Mouse (Mus musculus) erythroid progenitor cell, adult 5-6 weeks (primary cell): ENCODE results near the gene Nfatc2. TPM values are rescaled to one million over a fixed set of nuclear protein-coding genes. Genes with fewer than 3 reads are reported as not detected.

Experiments
- ATAC-seq: replicated peaks from 2 replicates; pipeline ENCODE4 v1.8.0; 2016; ENCODE audit warnings: moderate number of reproducible peaks, mild to moderate bottlenecking, moderate TSS enrichment, inconsistent platforms; ENCODE audit not compliant: poor library complexity, low FRiP score, severe bottlenecking
- total RNA-seq, 2 experiments: library from RNA; stranded (forward) in 1 of 2; stranded (reverse) in 1 of 2; fragments of 150-400 nt in 1 of 2; fragments of 186-747, 209-891 nt in 1 of 2; gene quantifications; 2 replicates each; pipeline versions ENCODE4 v1.2.3 to v1.2.4; 2015 to 2017; ENCODE audit warnings: low replicate concordance in 2 of 2

The Nfatc2 gene
- total RNA-seq (2015; ENCODE audit: low replicate concordance) (2.5 and 3.8 TPM in 2 replicates), total RNA-seq (2017; ENCODE audit: low replicate concordance) (0.13 and 0.61 TPM in 2 replicates)

- no peak for ATAC-seq
Observed at GRCm38 (mm10) chr2:168601491-168602386, at the start of gene Nfatc2. Gene Nfatc2 (minus strand): TSS chr2:168601657.

- no peak for ATAC-seq
Observed at GRCm38 (mm10) chr2:168648171-168648570, 46.7 kb upstream of the Nfatc2 start.

- no peak for ATAC-seq
Observed at GRCm38 (mm10) chr2:168644855-168645254, 43.4 kb upstream of the Nfatc2 start.

GRCm38 (mm10) chr2:168643524-168644177 is 42.2 kb upstream of the Nfatc2 start:
- ATAC-seq, result no peak

GRCm38 (mm10) chr2:168642187-168642586 is 40.7 kb upstream of the Nfatc2 start:
- ATAC-seq, result no peak

- no peak for ATAC-seq
Observed at GRCm38 (mm10) chr2:168640460-168640859, 39.0 kb upstream of the Nfatc2 start.

GRCm38 (mm10) chr2:168634881-168635280 is 33.4 kb upstream of the Nfatc2 start:
- no peak for ATAC-seq

- ATAC-seq, result no peak
Observed at GRCm38 (mm10) chr2:168633301-168633816, 31.9 kb upstream of the Nfatc2 start.

- no peak for ATAC-seq
Observed at GRCm38 (mm10) chr2:168632543-168632942, 31.1 kb upstream of the Nfatc2 start.

GRCm38 (mm10) chr2:168628787-168629186 is 27.3 kb upstream of the Nfatc2 start:
- ATAC-seq, result no peak

GRCm38 (mm10) chr2:168627829-168628770 is 26.6 kb upstream of the Nfatc2 start:
- ATAC-seq, result no peak

GRCm38 (mm10) chr2:168626385-168626784 is 24.9 kb upstream of the Nfatc2 start:
- ATAC-seq, result no peak

- no peak for ATAC-seq
Observed at GRCm38 (mm10) chr2:168625091-168625490, 23.6 kb upstream of the Nfatc2 start.

- ATAC-seq, result no peak
Observed at GRCm38 (mm10) chr2:168621111-168621802, 19.8 kb upstream of the Nfatc2 start.

- ATAC-seq, result no peak
Observed at GRCm38 (mm10) chr2:168618205-168618717, 16.8 kb upstream of the Nfatc2 start.

- ATAC-seq, result no peak
Observed at GRCm38 (mm10) chr2:168615160-168615559, 13.7 kb upstream of the Nfatc2 start.

GRCm38 (mm10) chr2:168614170-168614872 is 12.9 kb upstream of the Nfatc2 start:
- ATAC-seq, result no peak
